Mouse (Mus musculus): ENCODE measurements at regions not wholly inside any gene's neighbourhood (a gene's known extent, or its start where the extent isn't known, plus 50 kb on each side); places are given as distances from the start of the nearest gene placed in this dataset.

DNA sequence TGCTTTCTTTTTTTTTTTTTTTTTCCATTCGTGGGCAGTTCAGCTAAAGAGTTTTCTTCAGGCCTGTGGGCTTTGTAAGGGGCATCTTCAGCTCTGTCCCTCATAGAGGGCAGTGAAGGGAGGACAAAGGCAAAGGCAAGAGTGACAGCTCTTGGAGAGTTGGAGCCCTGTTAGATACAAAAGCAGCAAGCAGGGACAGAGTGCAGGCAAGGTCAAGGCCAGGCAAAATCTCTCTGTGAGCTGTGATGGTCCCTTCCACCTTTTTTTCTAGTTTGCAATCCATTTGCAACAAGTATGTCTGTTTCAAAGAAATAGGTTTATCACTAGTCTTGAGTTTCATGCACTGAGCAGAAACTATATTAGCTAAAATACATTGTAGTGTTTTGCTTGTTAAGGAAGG, 86.2 kb upstream of the P2ry1 start:
- TF ChIP-seq CTCF (IDR thresholded peaks at IDR 0.05; ENCODE audit: low read depth, low read length) (no peak), POLR2A (IDR thresholded peaks at IDR 0.05; ENCODE audit: borderline replicate concordance, low read depth, low read length) (no peak)

All from bone marrow macrophage, adult 2 months (primary cell).